Mouse (Mus musculus): ENCODE measurements around the gene Mtus2.

DNA sequence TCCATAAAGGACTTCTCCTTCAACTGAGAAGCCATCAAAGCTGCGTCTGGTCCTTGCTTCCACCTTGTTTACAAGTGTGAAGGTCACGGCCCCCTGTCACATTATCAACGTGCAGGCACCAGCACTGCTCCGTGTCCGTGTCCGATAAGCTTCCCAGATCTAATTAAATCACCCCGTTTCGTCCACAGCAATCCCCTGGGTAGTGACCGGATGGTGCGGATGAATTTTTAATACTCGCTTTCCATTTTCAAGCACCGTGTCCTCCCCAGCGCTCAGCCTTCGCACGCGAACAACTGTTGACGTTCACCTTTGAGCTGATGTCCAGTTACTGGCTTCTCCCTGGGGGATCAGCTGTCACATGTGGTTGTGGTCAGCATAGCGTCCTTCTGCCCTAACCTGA lies 276.6 kb downstream of the Mtus2 start:
- TF ChIP-seq POLR2AphosphoS5 (IDR thresholded peaks at IDR 0.05; ENCODE audit: borderline replicate concordance, low read depth, low read length) (no peak), JUND (IDR thresholded peaks at IDR 0.05; ENCODE audit: low read depth, low read length) (no peak), CTCF (IDR thresholded peaks at IDR 0.05 in 2 of 3, conservative IDR thresholded peaks at IDR 0.05 in 1 of 3; ENCODE audit: control insufficient read depth in 1 of 3, insufficient read depth in 1 of 3, low read depth in 2 of 3, low read length in 3 of 3, poor library complexity in 1 of 3, severe bottlenecking in 1 of 3) (no peak), POLR2A (IDR thresholded peaks at IDR 0.05; ENCODE audit: control insufficient read depth in 1 of 2, insufficient read depth in 1 of 2, low read depth in 1 of 2, low read length in 2 of 2, poor library complexity in 1 of 2) (no peak), NRF1 (IDR thresholded peaks at IDR 0.05; ENCODE audit: insufficient read depth, low read depth, low read length, poor library complexity, severe bottlenecking) (no peak), HCFC1 (IDR thresholded peaks at IDR 0.05; ENCODE audit: low read depth, low read length) (no peak)
